Mouse (Mus musculus) heart, adult 2 months (tissue): ENCODE data around the gene Kcna2.

Experiments
- EP300 ChIP-seq: fragments of 200-500 bp; IDR thresholded peaks from 2 replicates; pipeline ENCODE4 v1.6.1; 2011; ENCODE audit warnings: low read depth, low read length, control low read depth; ENCODE audit not compliant: insufficient read depth
- POLR2A ChIP-seq: fragments of 200-500 bp; IDR thresholded peaks from 2 replicates; pipeline ENCODE4 v1.6.1; 2011; ENCODE audit warnings: mild to moderate bottlenecking, low read depth, low read length, control low read depth; ENCODE audit not compliant: insufficient read depth

- no peak for TF ChIP-seq POLR2A
- TF ChIP-seq EP300 = no peak
Measured at GRCm38 (mm10) chr3:107080803-107081202, 20.1 kb upstream of the Kcna2 start.
